Mouse (Mus musculus) adrenal gland, adult 18-20 months (tissue): Measurements from ENCODE around the gene Atg10. TPM values are rescaled to one million over a fixed set of nuclear protein-coding genes. Genes with fewer than 3 reads are reported as not detected.
A peak's percentile ranks its signal among the peaks of the same experiment; 100 is the strongest.
"Not testable (repeated sequence)": the region's sequence is repeated elsewhere in the genome, so short reads cannot be mapped to it uniquely, and the experiment has no call there.

ENCODE experiments used
- DNase-seq, 2 experiments: peaks; one replicate each; pipeline ENCODE4 v3.0.0; 2021 to 2022; ENCODE audit warnings: low spot score in 2 of 2
- long read RNA-seq, 2 experiments: library from polyadenylated mRNA; stranded (forward); transcript quantifications; one replicate each; pipeline ENCODE4 v2.0.0; 2021
- total RNA-seq, 2 experiments: library from RNA; stranded (reverse); gene quantifications; 1 replicate in 1 of 2; 2 replicates in 1 of 2; pipeline ENCODE4 v1.2.3; 2021

Atg10 gene
- total RNA-seq, result 10 to 100 TPM; 17.7 to 22.4 TPM
- long read RNA-seq, experiment 1, transcript Atg10-201 (8 exons, 1,583 nt), result major isoform, 10 of 15 reads
- long read RNA-seq, experiment 1, partial matches to known transcripts, result 1 of 15 reads
- long read RNA-seq, experiment 1, other reads (novel, unspliced or antisense), result 4 of 15 reads
- long read RNA-seq, experiment 2, transcript Atg10-201 (8 exons, 1,583 nt), result major isoform, 32 of 44 reads
- long read RNA-seq, experiment 2, partial matches to known transcripts, result 5 of 44 reads
- long read RNA-seq, experiment 2, other reads (novel, unspliced or antisense), result 4 of 44 reads

DNA sequence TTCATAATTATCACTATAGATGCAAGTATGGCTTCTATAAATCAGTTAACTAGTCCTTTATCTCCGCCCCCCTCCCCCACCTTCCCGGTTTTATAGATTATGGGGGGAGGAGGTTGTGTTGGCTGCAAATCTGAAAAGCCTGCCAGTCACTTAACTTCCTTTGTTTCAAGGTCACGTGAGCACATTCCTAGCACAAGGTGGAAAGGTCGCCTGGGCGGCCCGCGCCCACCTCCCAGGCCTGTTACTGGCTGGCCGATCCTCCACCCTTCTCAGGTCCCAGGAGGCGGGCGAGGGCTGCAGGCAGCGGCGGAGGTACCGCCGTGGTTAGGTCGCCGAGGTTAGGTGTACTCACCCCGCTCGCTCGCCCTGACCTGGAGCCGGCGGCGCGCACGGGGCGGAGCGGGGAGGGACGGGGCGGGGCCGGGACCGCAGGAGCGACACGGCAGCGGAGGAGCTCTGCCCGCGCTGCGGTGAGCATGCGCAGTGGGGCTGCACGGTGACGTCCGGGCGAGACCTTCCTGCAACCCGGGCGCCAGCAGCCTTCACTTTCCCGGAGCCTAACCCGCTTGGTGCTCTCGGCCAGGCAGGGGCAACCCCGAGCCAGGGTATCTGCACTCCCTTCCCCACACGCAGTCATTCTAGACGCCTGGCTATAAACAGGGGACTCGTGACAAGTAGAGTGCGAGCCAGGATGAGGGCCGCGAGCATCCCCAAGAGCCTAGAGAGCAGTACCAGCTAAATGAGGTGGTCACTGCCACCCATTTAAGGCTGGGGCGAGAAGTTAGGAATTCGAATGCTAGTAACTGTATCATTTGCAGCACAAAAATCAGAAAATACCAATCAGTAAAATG lies at the start of gene Atg10:
Gene Atg10 (minus strand): TSS at position 382 of the 851 bp plus-strand sequence.
- DNase-seq, result peak; percentile 91 to 92

DNA sequence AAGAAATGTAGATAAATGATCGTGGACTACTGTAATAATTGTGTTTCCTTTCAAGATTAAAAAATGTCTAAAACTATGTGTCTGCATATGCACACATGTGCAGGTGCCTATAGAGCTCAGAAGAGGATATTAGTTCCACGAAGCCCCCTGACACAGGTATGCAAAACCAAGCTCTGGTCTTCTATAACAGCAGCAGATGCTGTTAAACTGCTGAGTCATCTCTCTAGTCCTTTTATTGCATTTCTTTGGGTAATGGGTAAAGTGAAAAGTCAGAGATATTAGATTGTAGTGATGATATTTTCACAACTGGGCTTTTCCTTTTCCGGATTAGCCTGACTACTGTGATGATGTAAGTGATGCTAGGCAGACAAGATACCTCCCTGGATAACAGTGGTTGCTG lies 28.6 kb upstream of the Atg10 start:
- no peak for DNase-seq

DNA sequence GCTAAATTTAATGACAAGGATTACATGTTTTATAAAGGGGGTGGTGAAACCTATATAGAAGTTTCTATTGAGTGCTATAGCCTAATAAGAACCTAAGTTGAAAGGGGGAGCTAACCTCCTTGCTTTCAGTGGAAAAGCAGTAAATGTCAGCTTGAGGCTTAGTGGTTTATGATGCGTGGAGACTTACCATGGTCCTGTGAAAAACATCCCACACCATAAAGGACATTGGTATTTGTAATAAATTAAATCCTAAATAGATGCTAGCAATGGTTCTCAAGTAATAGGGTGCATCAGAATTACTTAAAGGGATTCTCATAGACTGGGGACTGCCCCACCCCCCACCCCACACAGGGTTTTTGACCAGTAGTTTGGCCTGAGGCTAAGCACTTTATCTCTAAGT lies 27.9 kb upstream of the Atg10 start:
- no peak for DNase-seq

DNA sequence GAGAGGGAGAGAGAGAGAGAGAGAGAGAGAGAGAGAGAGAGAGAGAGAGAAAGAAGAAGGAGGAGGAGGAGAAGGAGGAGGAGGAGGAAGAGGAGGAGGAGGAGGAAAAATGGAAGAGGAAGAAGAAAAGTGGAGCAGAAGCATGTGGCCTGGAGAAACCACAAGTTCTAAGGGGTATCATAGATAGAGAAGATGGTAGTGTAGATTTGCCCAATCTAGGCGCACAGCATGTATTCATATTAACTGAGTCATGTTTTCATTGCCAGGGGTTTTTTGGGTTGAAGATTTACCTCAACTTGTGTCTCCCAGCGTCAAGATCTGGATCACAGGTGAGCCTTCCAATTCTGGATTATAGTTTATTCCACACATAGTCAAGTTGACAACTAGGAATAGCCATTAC lies 26.3 kb upstream of the Atg10 start:
- not testable (repeated sequence) for DNase-seq

DNA sequence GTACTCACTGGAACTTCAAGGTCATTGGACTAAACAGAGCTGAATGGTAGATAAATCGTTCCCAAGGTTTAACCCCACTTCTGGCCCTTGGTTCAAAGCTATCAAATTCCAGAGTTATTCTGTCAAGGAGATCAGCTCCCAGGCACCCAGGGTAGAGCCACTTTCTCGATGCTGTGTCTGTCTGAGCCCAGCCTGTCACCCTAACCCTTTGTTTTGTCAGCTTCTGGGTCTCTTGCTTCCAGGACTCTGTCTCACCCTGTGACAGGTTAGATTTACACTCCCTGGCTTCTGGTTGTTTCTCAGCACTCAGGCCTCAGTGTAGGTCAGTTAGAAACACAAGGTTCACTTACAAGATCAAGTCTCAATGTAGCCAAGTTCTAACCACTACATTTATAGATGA lies 22.7 kb upstream of the Atg10 start:
- DNase-seq, result no peak

DNA sequence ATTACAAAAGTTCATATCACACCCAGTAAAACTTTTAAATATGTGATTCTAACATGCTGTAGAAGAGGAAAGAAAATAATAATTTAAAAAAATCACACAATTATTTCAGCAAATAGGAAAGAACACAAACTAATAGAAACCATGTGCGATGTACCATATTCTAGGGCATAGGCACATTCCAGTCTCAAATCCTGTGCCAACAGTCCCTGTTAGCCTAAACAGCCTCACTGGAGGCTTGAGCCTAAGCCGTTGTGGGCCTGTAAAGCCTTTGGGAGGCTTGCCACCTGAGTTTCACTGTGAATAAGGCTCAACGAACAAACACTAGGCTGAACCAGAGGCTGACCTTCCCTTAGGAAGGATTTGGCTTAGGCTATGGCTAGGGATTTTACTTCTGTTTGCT lies 14.2 kb upstream of the Atg10 start:
- no peak for DNase-seq

DNA sequence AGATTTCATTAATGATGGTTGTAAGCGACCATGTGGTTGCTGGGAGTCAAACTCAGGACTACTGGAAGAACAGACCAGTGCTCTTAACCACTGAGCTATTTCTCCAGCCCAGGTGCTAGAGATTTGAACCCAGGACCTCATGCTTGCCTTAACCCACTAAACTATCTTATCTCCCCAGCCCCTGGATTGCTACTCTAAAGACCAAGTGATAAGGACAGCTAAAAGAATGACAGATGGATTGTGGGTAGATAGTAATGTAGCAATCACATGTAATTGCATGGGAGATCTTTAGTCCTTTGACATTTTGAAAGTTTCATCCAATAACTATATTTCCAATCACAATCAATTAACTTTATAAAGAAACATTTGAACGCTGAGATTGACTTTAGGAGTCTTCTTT lies 13.1 kb upstream of the Atg10 start:
- no peak for DNase-seq

DNA sequence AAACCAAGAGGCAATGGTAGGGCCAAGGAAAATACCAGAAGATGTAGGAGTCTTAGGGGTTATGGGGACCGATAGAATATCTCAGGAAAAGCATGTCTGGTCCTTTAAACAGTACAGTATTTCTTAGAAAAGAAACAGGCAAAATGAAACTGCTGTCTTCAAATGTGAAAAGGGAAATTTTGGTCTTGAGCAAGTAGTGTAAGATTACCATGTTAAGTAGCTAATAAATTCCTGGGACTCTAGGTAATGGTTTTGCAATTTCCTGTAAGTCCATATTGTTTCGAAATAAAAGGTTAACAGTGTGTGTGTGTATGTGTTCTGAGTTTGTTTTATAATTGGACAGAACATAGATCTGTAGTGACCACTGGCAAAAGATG lies 658 bp upstream of the Atg10 start:
- no peak for DNase-seq

DNA sequence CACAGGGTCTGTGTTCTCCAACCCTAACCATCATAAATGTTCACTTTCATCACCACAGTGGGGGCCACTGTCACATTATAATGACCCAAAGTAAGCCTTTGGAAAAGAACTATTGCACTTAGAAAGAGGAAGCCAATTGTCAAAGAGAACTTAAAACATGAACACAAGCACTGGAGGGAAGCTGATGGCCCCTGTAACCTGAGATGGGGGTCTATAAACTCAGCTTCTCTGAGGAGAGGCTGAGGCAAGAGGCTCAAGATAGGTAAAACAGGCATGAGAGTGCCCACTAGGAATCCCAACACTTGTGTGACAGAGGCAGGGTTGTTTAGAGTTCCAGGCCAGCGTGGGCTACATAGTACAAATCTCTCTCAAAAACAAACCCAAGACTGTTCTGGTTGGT lies 705 bp downstream of the Atg10 start:
- DNase-seq, result no peak

DNA sequence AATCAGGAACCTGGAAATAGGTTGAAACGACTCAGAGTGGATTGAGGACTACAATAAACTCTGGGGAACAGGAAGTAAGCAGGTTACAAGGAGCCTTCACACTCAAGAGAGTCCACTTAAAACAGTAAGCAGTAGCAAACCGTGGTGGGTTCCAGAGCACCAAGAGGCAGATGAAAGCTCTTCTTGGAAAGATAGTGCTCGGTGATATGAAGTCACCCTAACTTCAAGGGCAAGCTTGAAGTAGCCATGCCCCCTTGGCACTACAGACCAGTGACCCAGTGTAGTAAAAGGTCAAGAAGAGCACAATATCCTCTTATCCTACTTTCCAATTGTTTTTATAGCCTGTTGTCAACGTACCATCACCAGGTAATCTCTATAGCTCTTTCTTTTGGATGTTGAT lies 2.1 kb downstream of the Atg10 start:
- no peak for DNase-seq

DNA sequence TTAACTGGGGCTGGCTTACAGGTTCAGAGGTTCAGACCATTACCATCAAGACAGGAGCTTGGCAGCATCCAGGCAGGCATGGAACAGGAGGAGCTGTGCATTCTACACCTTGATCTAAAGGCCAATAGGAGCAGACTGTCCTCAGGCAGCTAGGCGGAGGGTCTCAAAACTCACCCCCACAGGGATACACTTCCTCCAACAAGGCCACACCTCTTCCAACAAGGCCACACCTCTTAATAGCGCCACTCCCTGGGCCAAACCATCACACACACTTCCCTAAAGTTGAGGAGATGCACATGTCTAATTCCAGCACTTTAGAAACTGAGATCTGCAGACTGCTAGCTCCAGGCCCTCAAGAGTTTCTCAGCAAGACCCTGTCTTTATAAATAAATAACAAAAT lies 6.1 kb downstream of the Atg10 start:
- DNase-seq, result no peak

DNA sequence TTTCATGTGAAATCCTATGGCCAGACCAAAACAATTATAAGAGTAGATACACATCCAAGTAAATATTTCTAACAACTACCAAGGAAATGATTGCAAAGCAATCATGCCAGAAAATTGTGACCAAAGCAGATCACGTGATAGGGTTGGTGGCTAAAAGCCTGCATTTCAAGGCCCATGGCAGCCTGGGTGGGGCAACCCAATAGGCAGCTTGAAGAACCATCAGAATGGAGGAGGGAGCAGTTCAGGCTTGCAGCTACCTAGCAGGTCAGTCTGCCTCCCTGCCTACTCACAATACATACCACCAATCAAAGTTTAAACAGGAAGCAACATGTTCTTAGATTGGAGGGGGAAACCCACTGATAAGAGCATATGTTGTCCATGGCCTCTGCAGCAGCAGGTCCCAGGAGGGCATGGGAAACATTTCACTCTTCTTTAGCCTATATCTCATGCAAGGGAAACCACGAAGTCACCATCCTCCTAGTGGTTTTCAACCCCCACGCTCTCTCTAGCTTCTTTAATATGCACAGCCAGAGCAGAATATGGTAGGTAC lies 7.0 kb downstream of the Atg10 start:
- no peak for DNase-seq

DNA sequence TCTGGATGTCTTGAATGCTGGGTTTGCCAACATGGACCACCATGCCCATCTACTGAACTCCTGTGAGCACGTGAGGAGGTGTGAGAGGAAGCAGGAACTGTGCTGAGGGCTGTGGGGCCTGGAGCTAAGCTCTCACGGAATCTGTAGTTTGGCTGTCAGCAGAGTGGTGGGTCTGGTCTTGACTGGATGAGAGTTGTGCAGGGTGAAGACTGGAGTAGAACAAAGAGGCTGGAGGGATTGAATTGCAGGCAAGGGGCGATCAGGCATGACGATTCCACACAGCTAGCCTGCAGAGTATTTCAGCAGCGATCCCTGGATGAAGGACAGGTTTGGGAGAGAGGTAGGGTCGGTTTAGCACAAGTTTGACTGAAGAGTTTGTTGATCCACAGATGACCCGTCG lies 10.8 kb downstream of the Atg10 start:
- no peak for DNase-seq

DNA sequence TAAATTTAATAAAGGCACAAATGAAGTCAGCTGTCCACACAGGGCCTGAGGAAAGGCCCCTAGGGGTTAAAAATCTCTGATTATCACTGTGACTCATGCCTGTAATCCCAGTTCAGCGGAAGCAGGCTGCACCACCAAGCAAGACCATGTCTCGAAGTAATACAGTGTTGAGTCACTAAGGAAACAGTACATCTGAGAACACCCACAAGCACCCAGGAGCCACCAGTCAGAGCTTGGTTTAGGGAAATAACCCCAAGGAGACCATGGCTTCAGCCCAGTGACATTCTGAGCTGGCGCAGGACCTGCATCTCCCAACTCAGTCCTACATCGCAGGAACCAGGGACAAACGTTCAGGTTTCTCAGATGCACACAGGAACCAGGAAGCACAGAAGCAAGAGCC lies 17.5 kb downstream of the Atg10 start:
- DNase-seq, result no peak

DNA sequence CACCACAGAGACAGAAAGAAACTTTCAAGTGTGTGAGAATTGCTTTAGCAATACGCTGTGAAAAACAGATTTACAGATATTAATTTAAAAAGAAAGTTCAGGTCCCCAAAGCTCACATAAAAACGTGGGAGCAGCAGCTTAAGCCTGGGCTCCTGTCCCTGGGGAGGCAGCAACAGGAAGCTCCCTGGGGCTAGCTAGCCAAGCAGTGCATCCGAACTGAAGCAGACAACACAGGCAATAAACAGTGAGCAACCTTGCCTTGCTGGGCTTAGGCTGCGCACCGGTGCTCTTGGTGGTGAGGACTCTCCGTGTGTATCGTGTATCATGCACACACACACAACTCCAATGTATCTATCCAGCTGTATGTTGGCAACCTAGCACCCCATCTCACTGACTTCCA lies 21.2 kb downstream of the Atg10 start:
- no peak for DNase-seq

DNA sequence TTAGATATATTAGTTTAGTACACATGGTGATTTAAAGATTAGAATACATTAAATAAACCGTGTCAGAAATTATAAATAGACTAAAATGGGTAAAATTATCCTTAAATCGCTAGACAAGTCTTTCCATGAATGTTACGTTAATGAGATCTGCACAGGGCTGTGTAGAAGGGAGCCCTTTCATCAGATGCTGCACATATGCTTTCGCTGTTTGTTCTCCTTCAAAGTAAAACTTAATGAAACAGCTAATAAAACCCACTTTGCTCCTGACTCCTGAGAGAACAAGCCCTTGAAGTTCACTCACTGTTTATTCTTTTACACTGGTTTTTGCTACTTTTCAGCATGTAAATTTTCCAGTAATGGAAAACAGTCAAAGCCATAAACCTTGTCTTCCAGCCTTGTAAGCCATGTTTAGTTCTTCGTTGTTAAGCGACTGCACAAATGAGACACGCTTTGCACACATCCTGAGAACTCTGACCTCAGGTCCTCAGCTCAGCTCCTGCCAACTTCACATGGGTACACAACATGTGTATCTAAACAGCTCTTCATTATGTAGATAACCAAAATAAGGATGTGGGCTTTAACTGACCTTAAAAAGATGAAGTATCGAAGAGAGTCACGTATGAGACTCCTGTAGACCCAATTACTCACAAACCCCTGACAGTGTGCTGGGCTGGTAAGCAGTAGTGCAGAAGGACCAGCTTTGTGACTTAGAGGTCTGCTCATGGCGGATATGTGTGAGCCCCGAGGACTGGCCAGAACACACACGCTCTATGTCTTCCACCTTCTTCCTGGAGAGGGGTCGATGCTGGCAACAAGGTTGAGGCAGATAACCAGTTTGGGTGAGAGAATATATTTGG lies 36.2 kb downstream of the Atg10 start:
- no peak for DNase-seq

DNA sequence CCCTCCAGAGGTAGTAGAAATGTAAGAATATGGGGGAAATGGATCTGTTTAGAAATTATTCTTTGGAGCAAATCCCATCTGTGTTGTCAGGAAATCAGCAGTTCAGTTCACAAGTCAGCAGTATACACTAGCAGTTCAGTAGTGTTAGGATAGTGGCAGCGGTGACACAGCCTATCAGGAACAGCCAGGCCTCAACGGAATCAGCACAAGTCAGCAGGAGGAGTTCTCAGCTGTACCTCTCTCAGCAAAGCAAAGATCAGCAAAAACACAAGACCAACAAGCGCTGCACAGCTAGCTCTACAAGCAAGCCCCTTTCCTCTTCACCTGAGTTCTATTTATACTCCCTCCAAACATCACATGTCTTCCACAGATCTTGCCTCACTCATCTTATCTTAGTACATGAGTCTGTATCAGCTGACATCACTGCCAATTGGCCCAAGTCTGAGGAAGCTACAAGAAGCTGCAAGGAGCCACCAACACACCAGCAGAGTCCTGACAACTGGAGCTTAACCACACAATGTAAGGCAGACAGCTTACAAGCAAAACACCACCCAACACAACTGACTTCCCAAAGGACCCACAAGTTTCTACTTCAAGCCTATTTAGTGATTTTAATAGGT lies 38.4 kb downstream of the Atg10 start:
- no peak for DNase-seq

DNA sequence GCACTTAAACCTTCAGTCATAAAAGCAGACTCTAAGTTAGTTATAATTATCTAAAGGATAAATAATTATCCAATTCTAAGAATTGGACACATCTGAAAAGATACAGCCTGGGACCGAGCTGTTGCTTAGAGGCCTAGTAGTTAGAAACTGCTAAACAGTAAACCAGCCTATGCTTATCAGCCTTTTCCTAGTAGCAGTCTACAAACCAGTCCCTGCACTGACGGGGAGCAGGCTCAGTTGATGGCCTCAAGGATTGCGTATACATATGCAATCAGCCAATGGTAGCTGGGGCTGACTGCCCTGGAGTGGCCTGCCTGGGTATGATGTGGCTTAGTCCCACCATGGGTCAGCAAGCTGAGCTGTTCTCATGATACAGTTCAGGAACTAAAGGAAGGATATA lies 39.5 kb downstream of the Atg10 start:
- no peak for DNase-seq

DNA sequence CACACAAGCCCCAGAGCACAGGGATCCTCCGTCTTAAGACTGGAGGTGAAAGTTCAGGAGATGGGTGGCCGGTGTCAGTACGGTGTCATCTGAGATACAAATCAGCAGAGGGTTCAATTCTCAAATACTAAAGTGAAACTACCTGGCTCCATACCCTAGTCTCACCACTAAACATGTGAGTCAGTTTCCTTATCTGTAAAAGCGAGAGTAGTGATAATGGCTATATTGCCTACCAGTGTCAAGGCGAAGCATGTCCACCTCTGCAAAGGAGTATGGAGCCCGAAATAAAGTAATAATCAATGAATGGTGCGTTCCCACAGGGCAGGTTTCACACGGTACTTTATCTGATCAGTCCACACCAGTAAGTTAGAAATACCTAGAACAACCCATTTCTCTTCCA lies 43.4 kb downstream of the Atg10 start:
- no peak for DNase-seq

DNA sequence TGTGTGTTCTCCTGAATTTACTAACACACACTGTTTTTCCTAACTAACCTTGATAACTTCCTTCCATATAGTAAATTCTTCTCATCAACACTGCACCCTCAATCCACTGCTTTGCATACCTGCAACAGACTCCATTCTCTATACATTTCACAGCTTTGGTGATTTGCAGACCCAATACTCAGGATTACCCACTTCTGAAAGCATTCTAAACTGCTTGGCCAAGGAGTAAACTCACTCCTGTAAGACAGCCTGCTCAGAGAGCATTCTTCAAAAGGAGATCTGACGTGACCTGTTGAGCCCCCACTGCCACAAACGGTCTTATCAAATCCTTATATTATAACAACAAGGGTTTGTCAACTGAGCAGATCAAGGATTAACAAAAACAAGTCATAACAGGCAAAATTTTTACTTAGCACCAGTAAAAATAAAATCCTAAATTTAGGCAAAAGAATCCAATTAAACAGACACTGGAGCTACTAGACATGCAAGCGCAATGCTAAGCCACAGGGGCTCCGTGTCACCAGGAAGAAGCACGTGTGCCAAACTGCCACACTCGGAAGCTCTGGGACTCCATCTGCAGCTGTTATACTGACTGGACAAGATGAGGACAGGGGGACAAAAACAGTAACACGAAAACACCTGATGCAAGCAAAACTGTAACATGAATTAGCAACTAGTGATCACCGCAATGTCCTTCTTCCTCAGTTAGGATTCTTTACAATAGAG lies 44.4 kb downstream of the Atg10 start:
- no peak for DNase-seq
